Mouse (Mus musculus): Measurements from ENCODE around the gene Dlk1. TPM values are rescaled to one million over a fixed set of nuclear protein-coding genes. Genes with fewer than 3 reads are reported as not detected.
A peak's percentile ranks its signal among the peaks of the same experiment; 100 is the strongest.
"Not testable (repeated sequence)": the region's sequence is repeated elsewhere in the genome, so short reads cannot be mapped to it uniquely, and the experiment has no call there.

Dlk1 gene
- total and polyA plus RNA-seq, 2 experiments from 2014 or later: 28.8 to 34.6 TPM

GRCm38 (mm10) chr12:109469793-109470192 is 17.2 kb downstream of the Dlk1 start:
- WGBS: 91% methylated on average over 8 of the region's 8 CpGs
- H3K36me3 ChIP-seq (ENCODE audit: insufficient read depth, low read length): no peaks in the 10 kb centered on the region
- H3K27ac ChIP-seq: no peak overlapping the region
- TF ChIP-seq CTCF (IDR thresholded peaks at IDR 0.05; ENCODE audit: low read depth): no peak
- no peak overlapping the region for H3K4me3 ChIP-seq (ENCODE audit: low read length)
- no peaks in the 10 kb centered on the region for H3K9me3 ChIP-seq (ENCODE audit: low read length)
- H3K4me2 ChIP-seq (ENCODE audit: low read depth, low read length): no peak overlapping the region
- DNase-seq (ENCODE audit: low spot score) (no peak), ATAC-seq (no peak)
- H3K4me1 ChIP-seq (ENCODE audit: insufficient read depth, low read length): no peaks in the 10 kb centered on the region
- no peak overlapping the region for H3K9ac ChIP-seq (replicated peaks; ENCODE audit: low read length)
- no peaks in the 10 kb centered on the region for H3K27me3 ChIP-seq (ENCODE audit: insufficient read depth, low read length)

GRCm38 (mm10) chr12:109472627-109473026 is 20.0 kb downstream of the Dlk1 start:
- DNase-seq (ENCODE audit: low spot score) (no peak), ATAC-seq (no peak)
- WGBS: 88% methylated on average over 11 of the region's 11 CpGs
- no peaks in the 10 kb centered on the region for H3K9me3 ChIP-seq (ENCODE audit: low read length)
- H3K27me3 ChIP-seq (ENCODE audit: insufficient read depth, low read length): no peaks in the 10 kb centered on the region
- no peak overlapping the region for H3K27ac ChIP-seq
- no peaks in the 10 kb centered on the region for H3K36me3 ChIP-seq (ENCODE audit: insufficient read depth, low read length)
- no peak overlapping the region for H3K4me2 ChIP-seq (ENCODE audit: low read depth, low read length)
- TF ChIP-seq CTCF (IDR thresholded peaks at IDR 0.05; ENCODE audit: low read depth): no peak
- no peak overlapping the region for H3K4me3 ChIP-seq (ENCODE audit: low read length)
- H3K4me1 ChIP-seq (ENCODE audit: insufficient read depth, low read length): no peaks in the 10 kb centered on the region
- no peak overlapping the region for H3K9ac ChIP-seq (replicated peaks; ENCODE audit: low read length)

GRCm38 (mm10) chr12:109473575-109473976 is 21.0 kb downstream of the Dlk1 start:
- Histone ChIP-seq H3K4me1 (ENCODE audit: insufficient read depth, low read length) (no peaks in the 10 kb centered on the region), H3K27ac (no peak overlapping the region), H3K27me3 (ENCODE audit: insufficient read depth, low read length) (0 out of 2 replicates have a peak, but pooled peaks cover 3% of the 10 kb centered on the region), H3K36me3 (ENCODE audit: insufficient read depth, low read length) (no peaks in the 10 kb centered on the region), H3K9me3 (ENCODE audit: low read length) (no peaks in the 10 kb centered on the region), H3K9ac (replicated peaks; ENCODE audit: low read length) (no peak overlapping the region), H3K4me3 (ENCODE audit: low read length) (no peak overlapping the region), H3K4me2 (ENCODE audit: low read depth, low read length) (no peak overlapping the region)
- peak; percentile 40 for DNase-seq (ENCODE audit: low spot score)
- no peak for TF ChIP-seq CTCF (IDR thresholded peaks at IDR 0.05; ENCODE audit: low read depth)
- WGBS: 40% methylated on average over 6 of the region's 6 CpGs
- peak; percentile 24; the same call in 1 of the 2 replicates for ATAC-seq

GRCm38 (mm10) chr12:109474187-109474606 is 21.6 kb downstream of the Dlk1 start:
- Histone ChIP-seq H3K4me3 (ENCODE audit: low read length) (no peak overlapping the region), H3K4me1 (ENCODE audit: insufficient read depth, low read length) (no peaks in the 10 kb centered on the region), H3K27ac (no peak overlapping the region), H3K4me2 (ENCODE audit: low read depth, low read length) (no peak overlapping the region), H3K36me3 (ENCODE audit: insufficient read depth, low read length) (no peaks in the 10 kb centered on the region), H3K9ac (replicated peaks; ENCODE audit: low read length) (no peak overlapping the region), H3K9me3 (ENCODE audit: low read length) (no peaks in the 10 kb centered on the region), H3K27me3 (ENCODE audit: insufficient read depth, low read length) (0 out of 2 replicates have a peak, but pooled peaks cover 3% of the 10 kb centered on the region)
- no peak for ATAC-seq
- no peak for DNase-seq (ENCODE audit: low spot score)
- no peak for TF ChIP-seq CTCF (IDR thresholded peaks at IDR 0.05; ENCODE audit: low read depth)
- WGBS: 77% methylated on average over 9 of the region's 9 CpGs

- WGBS: 81% methylated on average over 4 of the region's 4 CpGs
- H3K4me3 ChIP-seq (ENCODE audit: low read length): no peak overlapping the region
- H3K9ac ChIP-seq (replicated peaks; ENCODE audit: low read length): no peak overlapping the region
- H3K27ac ChIP-seq: no peak overlapping the region
- no peaks in the 10 kb centered on the region for H3K36me3 ChIP-seq (ENCODE audit: insufficient read depth, low read length)
- H3K27me3 ChIP-seq (ENCODE audit: insufficient read depth, low read length): 0 out of 2 replicates have a peak, but pooled peaks cover 3% of the 10 kb centered on the region
- no peak for TF ChIP-seq CTCF (IDR thresholded peaks at IDR 0.05; ENCODE audit: low read depth)
- no peaks in the 10 kb centered on the region for H3K9me3 ChIP-seq (ENCODE audit: low read length)
- DNase-seq (ENCODE audit: low spot score): no peak
- no peak overlapping the region for H3K4me2 ChIP-seq (ENCODE audit: low read depth, low read length)
- H3K4me1 ChIP-seq (ENCODE audit: insufficient read depth, low read length): no peaks in the 10 kb centered on the region
- no peak for ATAC-seq
Measured at GRCm38 (mm10) chr12:109475501-109475900, 22.9 kb downstream of the Dlk1 start.

GRCm38 (mm10) chr12:109486525-109486924 is 33.9 kb downstream of the Dlk1 start:
- WGBS: 68% methylated on average over 1 of the region's 1 CpGs
- H3K4me1 ChIP-seq (ENCODE audit: insufficient read depth, low read length); H3K27me3 ChIP-seq (ENCODE audit: insufficient read depth, low read length); H3K27ac ChIP-seq; H3K36me3 ChIP-seq (ENCODE audit: insufficient read depth, low read length); H3K4me2 ChIP-seq (ENCODE audit: low read depth, low read length); H3K4me3 ChIP-seq (ENCODE audit: low read length); H3K9ac ChIP-seq (replicated peaks; ENCODE audit: low read length); H3K9me3 ChIP-seq (ENCODE audit: low read length); DNase-seq (ENCODE audit: low spot score); ATAC-seq: not testable (repeated sequence)

- Histone ChIP-seq H3K4me1 (ENCODE audit: insufficient read depth, low read length) (no peaks in the 10 kb centered on the region), H3K36me3 (ENCODE audit: insufficient read depth, low read length) (no peaks in the 10 kb centered on the region), H3K27me3 (ENCODE audit: insufficient read depth, low read length) (no peaks in the 10 kb centered on the region), H3K9me3 (ENCODE audit: low read length) (no peaks in the 10 kb centered on the region), H3K4me2 (ENCODE audit: low read depth, low read length) (no peak overlapping the region), H3K4me3 (ENCODE audit: low read length) (no peak overlapping the region), H3K9ac (replicated peaks; ENCODE audit: low read length) (no peak overlapping the region), H3K27ac (no peak overlapping the region)
- ATAC-seq (no peak), DNase-seq (ENCODE audit: low spot score) (peak; percentile 24)
- 55% methylated on average over 3 of the region's 3 CpGs for WGBS
- no peak for TF ChIP-seq CTCF (IDR thresholded peaks at IDR 0.05; ENCODE audit: low read depth)
Measured at GRCm38 (mm10) chr12:109491701-109492100, 39.1 kb downstream of the Dlk1 start.
